Mouse (Mus musculus) cerebellum, adult (tissue): ENCODE results near the gene Phykpl.
"Not testable (repeated sequence)": the region's sequence is repeated elsewhere in the genome, so short reads cannot be mapped to it uniquely, and the experiment has no call there.

Experiments used
- ATAC-seq: cut with Nextera tagmentation; 2 replicates; pipeline ENCODE4 v1.9.2; 2017; ENCODE audit warnings: mild to moderate bottlenecking, moderate library complexity, mixed read lengths; ENCODE audit not compliant: insufficient number of reproducible peaks, low FRiP score, low TSS enrichment

Gene Phykpl

DNA sequence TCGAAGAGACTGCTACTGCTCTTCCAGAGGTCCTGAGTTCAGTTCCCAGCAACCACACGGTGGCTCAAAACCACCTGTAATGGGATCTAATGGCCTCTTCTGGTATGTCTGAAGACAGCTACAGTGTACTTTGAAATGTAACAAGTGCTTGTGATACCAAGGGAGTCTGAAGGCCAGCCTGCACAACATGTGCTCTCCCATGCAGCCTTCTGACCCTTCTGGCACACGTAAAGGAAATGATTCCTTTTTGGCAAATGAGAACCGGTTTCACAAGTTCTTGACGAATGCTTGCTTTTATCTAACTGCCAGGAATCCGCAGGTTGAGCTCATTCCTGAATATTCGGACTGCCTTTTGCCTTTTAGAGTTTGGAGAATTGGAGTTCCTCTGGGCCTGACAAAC, 30.6 kb downstream of the Phykpl start:
- ATAC-seq: no peak

DNA sequence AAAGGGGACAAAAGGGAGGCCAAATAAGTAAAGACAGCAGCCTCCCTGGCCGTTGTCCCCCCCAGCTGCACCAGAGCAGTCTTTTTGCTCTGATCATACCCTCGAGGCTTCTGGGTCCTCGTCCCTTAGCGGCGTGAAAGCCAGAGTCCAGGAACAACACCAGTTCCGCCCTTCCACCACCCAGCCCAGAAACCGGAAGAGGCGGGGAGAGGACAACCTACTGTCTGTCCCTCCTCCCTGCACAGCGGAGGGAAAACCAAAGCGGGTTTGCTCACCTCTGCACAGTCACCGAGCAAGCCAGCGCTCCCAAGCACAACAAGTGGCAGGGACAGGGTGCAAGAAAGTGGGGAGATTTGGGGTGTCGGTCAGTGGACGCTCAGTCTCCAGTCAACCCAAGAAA, 31.0 kb downstream of the Phykpl start:
- no peak; the same call in 1 of the 2 replicates for ATAC-seq

- not testable (repeated sequence) for ATAC-seq
Observed at GRCm38 (mm10) chr11:51616113-51616512, 31.6 kb downstream of the Phykpl start.

- ATAC-seq: no peak
Observed at GRCm38 (mm10) chr11:51617693-51618092, 33.1 kb downstream of the Phykpl start.

GRCm38 (mm10) chr11:51618894-51619408, 34.4 kb downstream of the Phykpl start:
- 0 out of 2 replicates have a peak, but pooled peaks have one; percentile 17 for ATAC-seq

DNA sequence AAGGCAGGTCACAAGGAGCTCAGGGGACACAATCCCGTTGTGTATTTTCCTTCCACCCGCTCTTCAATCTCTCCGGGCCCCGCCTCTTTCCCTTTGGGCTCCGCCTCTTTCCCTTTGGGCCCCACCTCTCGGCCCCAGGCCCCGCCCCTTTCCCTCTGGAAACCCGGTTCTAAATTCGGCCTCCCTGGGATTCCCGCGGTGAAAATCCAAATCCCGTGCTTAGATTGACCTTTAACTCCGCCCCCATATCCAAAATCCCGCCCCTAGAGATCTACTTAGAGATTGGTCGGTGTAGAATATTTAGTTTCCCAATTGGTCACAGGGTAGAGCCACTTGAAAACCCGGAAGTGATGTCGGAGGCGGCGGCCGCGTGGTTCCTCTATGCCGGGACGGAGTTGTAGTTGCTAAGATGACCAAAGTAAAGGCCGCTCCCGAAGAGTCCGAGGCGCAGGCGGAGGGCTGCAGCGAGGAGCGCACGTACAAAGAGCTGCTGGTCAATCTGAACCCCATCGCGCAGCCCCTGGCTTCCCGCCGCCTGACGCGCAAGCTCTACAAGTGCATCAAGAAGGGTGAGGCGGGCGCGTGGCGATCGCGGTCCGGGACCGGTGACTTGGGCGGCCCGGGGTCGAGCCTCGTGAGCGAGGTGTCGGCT, 35.0 kb downstream of the Phykpl start, which contains the start of gene Nhp2:
Gene Nhp2 (plus strand): TSS at position 327 of the 652 bp plus-strand sequence.
- ATAC-seq: peak; percentile 91

GRCm38 (mm10) chr11:51620084-51620483, 35.5 kb downstream of the Phykpl start:
- ATAC-seq: no peak

DNA sequence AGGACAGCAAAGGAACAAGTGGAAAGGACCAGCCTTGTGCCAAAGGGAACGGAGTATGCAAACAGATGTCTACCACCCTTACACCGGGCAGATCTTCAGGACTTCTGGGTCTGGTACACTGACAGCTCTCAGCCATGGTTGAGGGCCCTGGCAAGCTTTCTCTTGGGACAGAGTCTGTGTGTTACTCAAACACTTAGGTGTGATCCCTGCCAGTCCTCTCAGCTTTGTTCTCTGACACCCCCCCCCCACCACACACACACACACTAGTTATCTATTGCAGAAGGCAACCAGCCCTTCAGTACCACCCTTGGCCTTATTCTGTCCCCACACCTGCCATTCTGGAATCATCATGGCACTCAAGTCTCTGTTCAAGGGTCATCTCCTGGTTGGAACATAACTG, 37.2 kb downstream of the Phykpl start:
- ATAC-seq: no peak

DNA sequence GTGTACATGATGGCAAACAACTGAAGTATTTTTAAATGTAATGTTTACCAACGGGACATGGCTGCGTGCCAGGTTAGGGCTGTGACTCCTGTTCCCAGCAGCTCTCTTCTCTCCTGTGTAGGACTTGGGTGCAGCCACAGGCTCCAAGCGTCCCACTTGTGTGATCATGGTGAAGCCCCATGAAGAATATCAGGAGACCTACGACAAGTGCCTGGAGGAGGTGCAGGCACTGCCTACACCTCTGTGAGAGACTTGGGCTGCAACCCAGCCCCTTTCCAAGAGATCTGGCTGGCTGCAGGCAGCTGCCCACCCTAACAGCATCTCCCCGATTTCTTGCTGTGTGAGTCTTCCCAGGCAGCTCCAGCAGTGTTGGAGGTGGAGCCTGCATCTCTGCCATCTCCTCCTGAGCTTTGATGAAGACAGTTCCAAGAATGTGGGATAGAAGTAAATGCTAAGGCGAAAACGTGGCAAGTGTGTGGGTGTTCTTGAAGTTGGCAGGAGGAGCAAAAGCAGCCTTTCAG, 38.5 kb downstream of the Phykpl start:
- ATAC-seq: no peak

- no peak for ATAC-seq
Observed at GRCm38 (mm10) chr11:51625187-51625820, 40.7 kb downstream of the Phykpl start.

- ATAC-seq: 0 out of 2 replicates have a peak, but pooled peaks have one; percentile 26
Observed at GRCm38 (mm10) chr11:51627425-51627824, 42.9 kb downstream of the Phykpl start.

- ATAC-seq: no peak
Observed at GRCm38 (mm10) chr11:51627907-51628306, 43.4 kb downstream of the Phykpl start.

DNA sequence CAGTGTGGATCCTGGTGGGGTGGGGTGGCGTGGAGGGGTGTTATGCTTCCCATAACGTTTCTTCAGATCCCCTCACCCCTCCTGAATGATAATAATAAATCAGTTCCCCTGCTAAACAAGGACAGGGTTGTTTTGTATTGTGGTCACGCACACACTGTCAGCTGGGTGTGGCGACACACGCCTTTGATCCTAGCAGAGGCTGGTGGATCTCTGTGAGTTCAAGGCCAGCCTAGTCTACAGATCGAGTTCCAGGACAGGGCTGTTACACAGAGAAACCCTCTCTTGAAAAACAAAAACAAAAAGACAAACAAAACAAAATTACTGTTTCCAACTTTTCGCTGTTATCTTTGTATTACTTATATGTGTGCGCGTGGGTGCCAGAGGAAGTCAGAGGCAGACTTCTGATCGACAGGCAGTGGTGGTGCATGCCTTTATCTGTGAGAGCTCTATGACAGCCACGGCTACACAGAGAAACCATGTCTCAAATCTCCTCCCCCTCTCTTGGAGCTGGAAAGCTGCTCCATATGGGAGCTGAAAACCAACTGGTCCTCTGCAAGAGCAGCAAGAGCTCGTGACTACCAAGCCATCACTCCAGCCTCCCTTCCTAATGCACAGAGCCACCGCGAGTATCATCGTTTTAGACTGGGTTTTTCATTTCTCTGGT, 45.2 kb downstream of the Phykpl start:
- no peak for ATAC-seq

- ATAC-seq: no peak
Observed at GRCm38 (mm10) chr11:51632130-51632753, 47.7 kb downstream of the Phykpl start.

DNA sequence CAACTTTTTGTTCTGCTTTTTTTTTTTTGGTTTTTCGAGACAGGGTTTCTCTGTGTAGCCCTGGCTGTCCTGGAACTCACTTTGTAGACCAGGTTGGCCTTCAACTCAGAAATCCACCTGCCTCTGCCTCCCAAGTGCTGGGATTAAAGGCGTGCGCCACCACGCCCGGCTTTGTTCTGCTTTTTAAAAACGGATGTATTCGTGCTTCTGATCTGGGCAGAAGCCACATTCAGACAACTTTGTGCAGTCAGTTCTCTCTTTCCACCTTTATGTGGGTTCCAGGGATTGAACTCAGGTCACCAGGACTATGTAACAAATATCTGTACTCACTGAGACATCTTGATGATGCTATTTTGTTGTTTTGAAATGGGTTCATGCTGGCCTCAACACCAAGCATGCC, 48.6 kb downstream of the Phykpl start:
- ATAC-seq: not testable (repeated sequence)

DNA sequence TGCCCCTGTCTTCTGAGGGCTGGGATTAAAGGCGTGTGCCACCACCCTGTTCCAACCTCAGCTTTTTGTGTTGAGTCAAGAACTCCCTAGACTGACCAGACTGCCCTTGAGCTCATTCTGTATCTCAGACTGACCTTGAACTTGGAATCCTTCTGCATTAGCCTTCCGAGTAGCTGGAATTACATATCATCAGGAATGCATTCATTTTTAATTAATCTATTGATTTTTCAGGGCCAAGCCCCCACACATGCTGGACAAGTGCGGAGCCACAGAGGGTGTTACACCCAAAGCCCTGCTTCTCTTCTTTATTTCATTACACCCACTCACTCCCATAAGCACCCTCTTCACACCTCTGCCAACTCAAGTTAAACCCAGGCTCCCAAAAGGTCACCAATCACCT, 49.2 kb downstream of the Phykpl start:
- no peak for ATAC-seq

DNA sequence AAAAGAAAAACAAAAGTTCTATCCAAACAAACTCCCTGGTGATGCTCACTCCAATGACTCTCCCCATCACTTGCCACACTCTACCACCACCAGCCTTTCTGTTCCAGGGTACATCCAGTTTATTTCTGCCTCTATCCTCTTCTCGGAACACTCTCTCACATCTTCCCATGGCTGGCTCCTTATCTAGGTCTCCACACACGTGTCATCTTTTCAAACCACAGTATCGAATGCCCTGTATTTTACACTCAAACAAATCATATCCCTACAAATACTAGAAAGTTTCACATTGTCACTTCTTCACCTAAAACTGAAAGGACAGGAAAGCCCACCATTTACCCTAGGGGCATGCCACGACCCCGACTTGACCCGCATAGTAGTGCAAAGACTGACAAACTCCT, 50.6 kb downstream of the Phykpl start:
- no peak for ATAC-seq

DNA sequence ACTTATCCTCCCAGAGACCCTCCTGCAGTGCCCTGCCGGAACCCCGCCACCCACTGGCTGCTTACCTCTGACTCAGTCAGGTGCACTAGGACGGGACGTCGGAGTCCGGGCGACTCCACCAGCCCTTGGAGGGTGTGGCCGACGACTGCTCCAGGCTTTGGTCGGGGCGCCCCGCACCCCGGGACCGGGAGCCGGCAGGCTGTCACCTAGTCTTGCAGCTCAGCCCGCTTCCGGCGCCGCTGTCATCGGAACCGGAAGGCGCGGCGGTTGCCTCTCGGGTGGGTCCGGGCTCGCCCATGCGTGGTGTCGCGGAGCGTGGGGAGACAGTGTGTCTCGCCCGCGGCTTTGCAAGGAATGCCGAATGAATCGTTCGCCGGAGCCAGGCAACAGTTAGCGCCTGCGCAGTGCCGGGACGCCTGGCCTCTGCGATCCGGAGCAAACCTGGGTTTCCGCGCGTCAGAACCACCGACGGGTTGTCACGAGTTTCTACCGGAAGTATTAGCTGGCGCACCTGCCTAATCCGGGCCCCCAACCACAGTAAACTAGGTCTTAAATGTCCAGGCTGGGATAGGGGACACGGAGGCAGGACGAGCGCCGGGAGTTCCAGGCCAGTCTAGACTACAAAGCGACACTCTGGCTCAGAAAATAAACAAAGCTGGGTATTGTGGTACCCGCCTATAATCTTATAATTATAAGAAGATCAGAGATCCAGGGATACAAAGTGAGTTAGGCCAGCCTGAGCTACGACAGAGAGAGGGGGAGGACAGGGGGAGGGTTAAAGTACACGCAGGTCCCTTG, 51.2 kb downstream of the Phykpl start, which contains the start of gene Rmnd5b:
Gene Rmnd5b (minus strand): TSS at position 372 of the 798 bp plus-strand sequence.
- peak; percentile 91 for ATAC-seq

DNA sequence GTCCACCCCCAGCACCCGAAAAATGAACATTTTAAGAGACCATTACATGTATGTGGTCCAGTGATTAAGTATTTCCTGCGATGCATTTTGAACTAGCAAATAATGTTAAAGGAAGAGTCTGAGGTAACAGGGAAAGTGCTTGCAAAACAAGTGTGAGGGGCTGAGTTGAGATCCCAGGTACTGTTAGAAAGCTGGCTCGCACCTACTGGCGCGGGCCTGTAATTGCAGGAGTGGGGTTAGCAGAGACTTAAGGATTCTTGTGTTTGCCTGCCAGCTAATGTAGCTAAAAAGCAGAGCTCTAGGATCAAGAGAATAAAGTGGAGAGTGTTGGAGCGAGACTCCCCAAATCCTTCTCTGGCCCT, 51.7 kb downstream of the Phykpl start:
- peak; percentile 42; the same call in 1 of the 2 replicates for ATAC-seq

- ATAC-seq: no peak
Observed at GRCm38 (mm10) chr11:51637971-51638414, 53.4 kb downstream of the Phykpl start.
